Mouse (Mus musculus) cortical plate, adult 2 months (tissue): ENCODE measurements around the gene Ntm.

Experiments used
- CTCF ChIP-seq: fragments of 200-500 bp; IDR thresholded peaks from 2 replicates; pipeline ENCODE4 v1.5.1; 2011; ENCODE audit warnings: mild to moderate bottlenecking, control low read depth, low read length; ENCODE audit not compliant: insufficient read depth; ENCODE audit errors: extremely low read depth
- POLR2A ChIP-seq: fragments of 200-500 bp; IDR thresholded peaks from 2 replicates; pipeline ENCODE4 v1.6.1; 2011; ENCODE audit warnings: mild to moderate bottlenecking, low read length, control low read depth; ENCODE audit not compliant: insufficient read depth; ENCODE audit errors: extremely low read depth

DNA sequence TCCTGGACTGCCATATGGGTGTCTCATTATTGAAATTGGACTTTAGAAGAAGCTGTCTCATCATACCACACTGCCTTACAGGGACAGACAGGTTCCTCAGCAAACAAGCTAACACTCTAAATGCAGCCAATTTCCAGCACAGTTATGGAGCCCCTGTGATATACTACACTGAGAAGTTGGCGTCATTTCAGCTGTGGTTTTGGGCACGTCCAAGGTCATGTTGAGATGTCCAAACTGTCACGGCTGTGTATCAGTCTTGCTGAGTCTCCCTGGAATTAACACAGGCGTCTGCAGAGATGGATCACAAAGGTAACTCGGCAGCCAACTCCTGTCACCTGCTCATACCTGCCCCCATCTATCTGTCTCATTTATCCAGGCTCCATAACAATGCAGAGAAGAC is 779.9 kb downstream of the Ntm start:
- no peak for TF ChIP-seq CTCF
- TF ChIP-seq POLR2A, result no peak
